Mouse (Mus musculus) E14TG2a.4 (cell line): ENCODE measurements around the gene Pthlh.

Experiments
- CTCF ChIP-seq: conservative IDR thresholded peaks from 2 replicates; pipeline ENCODE4 v1.5.1; 2014; ENCODE audit warnings: low read length
- POU5F1 ChIP-seq: IDR thresholded peaks from 2 replicates; pipeline ENCODE4 v1.6.1; 2014; ENCODE audit warnings: low read length, borderline replicate concordance

DNA sequence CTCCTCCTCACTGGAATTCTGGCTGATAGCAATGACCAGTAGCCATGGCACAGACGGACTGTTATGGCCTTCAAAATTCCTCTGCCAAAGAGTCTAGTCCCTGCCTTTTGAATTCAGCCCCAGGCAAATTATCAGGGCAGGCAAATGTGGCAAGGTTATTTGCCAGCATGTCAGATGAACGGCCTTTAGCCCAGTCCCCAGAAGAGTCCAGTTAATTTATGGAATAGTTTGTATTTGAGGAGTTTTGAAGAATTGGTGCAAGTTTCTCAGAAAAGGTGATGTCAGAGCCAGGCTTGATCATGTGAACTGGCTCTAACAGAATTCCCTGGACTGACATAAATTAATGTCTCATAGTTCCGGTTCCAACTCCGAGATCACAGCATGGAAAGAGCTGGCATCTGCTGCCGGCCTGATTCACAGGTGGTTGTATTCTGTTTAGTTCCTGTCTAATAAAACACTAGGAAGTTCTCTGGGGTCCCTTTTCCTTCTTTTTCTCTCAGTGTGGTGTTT is 56.1 kb downstream of the Pthlh start:
- TF ChIP-seq CTCF (no peak), POU5F1 (no peak)
